ENCODE assay signal across 17 mouse cellular contexts in the genomic region with DNA sequence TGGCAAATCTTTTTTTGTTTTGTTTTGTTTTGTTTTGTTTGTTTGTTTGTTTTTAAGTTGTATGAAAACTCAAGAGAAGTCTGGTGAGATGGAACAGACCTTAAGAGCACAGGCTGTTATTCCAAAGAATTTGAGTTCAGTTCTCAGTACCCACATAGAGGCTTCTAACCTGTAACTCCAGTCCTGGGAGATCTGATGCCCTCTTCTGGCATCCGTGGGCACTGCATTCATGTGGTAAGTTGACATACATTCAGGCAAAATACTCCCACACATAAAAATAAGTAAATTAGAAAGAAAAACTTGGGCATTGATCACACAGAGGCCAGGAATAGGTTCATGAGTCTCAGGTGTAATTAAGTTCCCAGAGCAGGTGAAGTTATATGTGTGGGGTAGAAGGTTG.
A peak's percentile ranks its signal among the peaks of the same experiment; 100 is the strongest.
DNase-seq lines count a peak whose midpoint lies in the region; ATAC-seq and TF ChIP-seq lines count a peak whose summit lies in the region.
"Had no signal": no experiment of that assay in that cellular context is flagged by ENCODE, and none has a peak within 500 bp of the region (broad histone marks: within the 10 kb centered on the region; RNA-seq: fewer than 3 reads in every experiment).

No protein-coding gene starts in this region.

- DNase-seq in 416B (ENCODE audit: low read depth) (peak; percentile 8), ES-CJ7 (ENCODE audit: low read depth, low spot score) (peak; percentile 60), ZHBTc4 (ENCODE audit: low read depth, low spot score) (peak; percentile 56)
- DNase-seq in kidney, adult 11 months: no peak
- no peak for DNase-seq in spleen, postnatal 36 days (ENCODE audit: low spot score in 2 of 2)
- DNase-seq in urinary bladder, postnatal 25 days (ENCODE audit: low spot score): no peak
- DNase-seq: adrenal gland, postnatal 14 days; cerebellum, postnatal 10 days; heart, postnatal 14 days had no signal

- peak; percentile 38; the same call in 1 of the 2 replicates for TF ChIP-seq CTCF in intestine, postnatal 0 days (IDR thresholded peaks at IDR 0.05; ENCODE audit: low read depth)

- H3K27me3 ChIP-seq in intestine, postnatal 0 days (replicated peaks; ENCODE audit: control insufficient read depth, insufficient read depth, low read length): no peaks in the 10 kb centered on the region
- H3K27me3 ChIP-seq in intestine, embryonic 15.5 days (replicated peaks): no peaks in the 10 kb centered on the region
- H3K27me3 ChIP-seq: heart, embryonic 12.5 days; hindbrain, embryonic 13.5 days had no signal

- H3K27ac ChIP-seq in intestine, postnatal 0 days (ENCODE audit: low read depth, low read length): no peak overlapping the region
- no peak overlapping the region for H3K27ac ChIP-seq in intestine, embryonic 15.5 days
- H3K27ac ChIP-seq: hindbrain, embryonic 13.5 days; liver, embryonic 14.5 days had no signal

- H3K9me3 ChIP-seq in intestine, postnatal 0 days (ENCODE audit: control insufficient read depth): no peaks in the 10 kb centered on the region
- H3K9me3 ChIP-seq in intestine, embryonic 15.5 days: no peaks in the 10 kb centered on the region
- H3K9me3 ChIP-seq: heart, embryonic 12.5 days; hindbrain, embryonic 13.5 days had no signal

- 43% methylated on average over 1 of the region's 1 CpGs for WGBS in intestine, postnatal 0 days
- 48% methylated on average over 1 of the region's 1 CpGs for WGBS in intestine, embryonic 15.5 days

- H3K4me1 ChIP-seq in intestine, postnatal 0 days (replicated peaks; ENCODE audit: control insufficient read depth, insufficient read depth, low read length): no peaks in the 10 kb centered on the region
- no peaks in the 10 kb centered on the region for H3K4me1 ChIP-seq in intestine, embryonic 15.5 days (replicated peaks)
- H3K4me1 ChIP-seq: heart, embryonic 12.5 days; hindbrain, embryonic 13.5 days had no signal

- no peak overlapping the region for H3K4me3 ChIP-seq in intestine, postnatal 0 days (ENCODE audit: low read depth, low read length)
- no peak overlapping the region for H3K4me3 ChIP-seq in intestine, embryonic 15.5 days (replicated peaks)
- H3K4me3 ChIP-seq: heart, embryonic 12.5 days; hindbrain, embryonic 13.5 days had no signal

- no peak for ATAC-seq in intestine, postnatal 0 days
- ATAC-seq in intestine, embryonic 15.5 days: no peak
- ATAC-seq: forebrain, embryonic 16.5 days; intestine, embryonic 16.5 days had no signal

- no peak overlapping the region for H3K9ac ChIP-seq in intestine, postnatal 0 days (ENCODE audit: low read depth, low read length)
- no peak overlapping the region for H3K9ac ChIP-seq in intestine, embryonic 15.5 days
- H3K9ac ChIP-seq: heart, embryonic 12.5 days; hindbrain, embryonic 13.5 days; liver, embryonic 14.5 days had no signal

- H3K4me2 ChIP-seq in intestine, postnatal 0 days (replicated peaks; ENCODE audit: low read depth): no peak overlapping the region
- no peak overlapping the region for H3K4me2 ChIP-seq in intestine, embryonic 15.5 days (replicated peaks)
- H3K4me2 ChIP-seq: heart, embryonic 12.5 days; hindbrain, embryonic 13.5 days; midbrain, embryonic 11.5 days had no signal

- H3K36me3 ChIP-seq in intestine, postnatal 0 days (ENCODE audit: control insufficient read depth, insufficient read depth): no peaks in the 10 kb centered on the region
- no peaks in the 10 kb centered on the region for H3K36me3 ChIP-seq in intestine, embryonic 15.5 days
- H3K36me3 ChIP-seq: heart, embryonic 12.5 days; hindbrain, embryonic 13.5 days had no signal

Comparison
In these comparisons a context has a peak if more than half of its experiments do, and no peak if none do; other contexts are left out.
1. DNase-seq: peak in 416B (single experiment), ES-CJ7 (single experiment) and ZHBTc4 (single experiment); none in kidney, adult 11 months (single experiment), spleen, postnatal 36 days (0 of 2) and urinary bladder, postnatal 25 days (single experiment).